Mouse (Mus musculus): ENCODE results near the gene Abcd2. TPM values are rescaled to one million over a fixed set of nuclear protein-coding genes. Genes with fewer than 3 reads are reported as not detected.

Abcd2 gene
- polyA plus RNA-seq, 1 experiment from 2014 or later = 25.3 TPM

DNA sequence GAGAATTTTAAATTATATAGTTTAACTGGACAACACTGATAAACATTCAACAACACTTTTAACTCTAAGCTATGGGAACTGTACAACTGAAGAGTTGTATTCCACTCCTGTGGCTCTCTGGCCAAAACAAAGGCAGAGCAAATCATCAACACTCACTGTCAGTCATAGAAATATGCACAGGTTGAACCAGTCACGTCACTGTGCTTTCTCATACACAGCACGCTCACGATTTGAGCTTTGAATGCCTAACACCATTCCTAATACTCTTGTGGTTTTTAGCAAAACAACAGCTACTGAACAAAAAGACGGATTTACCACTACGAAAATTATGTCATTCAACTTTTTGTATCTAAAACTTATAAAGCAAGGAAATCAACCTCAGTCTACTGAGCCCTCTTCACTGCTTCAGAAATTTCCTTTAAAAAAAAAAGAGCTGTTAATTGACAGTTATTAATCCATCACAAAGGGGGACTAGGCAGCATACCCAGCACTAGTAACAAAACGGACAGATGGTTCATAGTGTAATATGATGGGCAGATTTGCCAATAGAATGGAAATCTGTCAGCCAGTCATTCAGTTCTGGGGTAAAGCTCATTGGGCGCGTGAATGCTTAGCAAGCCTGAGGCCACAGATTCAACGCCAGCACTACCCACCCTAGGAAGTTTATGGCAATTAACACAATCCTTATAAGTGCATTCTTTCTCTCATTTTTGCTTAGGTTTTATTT lies 20.8 kb downstream of the Abcd2 start:
- DNase-seq (ENCODE audit: low spot score) (no peak), ATAC-seq (replicated peaks; ENCODE audit: low FRiP score) (peak; percentile 69)
- Histone ChIP-seq H3K4me3 (ENCODE audit: low read depth, low read length) (no peak overlapping the region), H3K9me3 (ENCODE audit: control insufficient read depth, low read length) (no peaks in the 10 kb centered on the region), H3K27ac (ENCODE audit: low read depth, low read length) (no peak overlapping the region), H3K36me3 (ENCODE audit: control insufficient read depth, insufficient read depth, low read length) (no peaks in the 10 kb centered on the region; the same call in 1 of the 2 replicates), H3K4me1 (replicated peaks; ENCODE audit: control insufficient read depth, insufficient read depth, low read length) (no peaks in the 10 kb centered on the region), H3K4me2 (ENCODE audit: low read depth, low read length, severe bottlenecking) (no peak overlapping the region), H3K9ac (ENCODE audit: low read length) (no peak overlapping the region), H3K27me3 (ENCODE audit: control insufficient read depth, insufficient read depth, low read length) (no peaks in the 10 kb centered on the region)
- WGBS = 72% methylated on average over 9 of the region's 9 CpGs

DNA sequence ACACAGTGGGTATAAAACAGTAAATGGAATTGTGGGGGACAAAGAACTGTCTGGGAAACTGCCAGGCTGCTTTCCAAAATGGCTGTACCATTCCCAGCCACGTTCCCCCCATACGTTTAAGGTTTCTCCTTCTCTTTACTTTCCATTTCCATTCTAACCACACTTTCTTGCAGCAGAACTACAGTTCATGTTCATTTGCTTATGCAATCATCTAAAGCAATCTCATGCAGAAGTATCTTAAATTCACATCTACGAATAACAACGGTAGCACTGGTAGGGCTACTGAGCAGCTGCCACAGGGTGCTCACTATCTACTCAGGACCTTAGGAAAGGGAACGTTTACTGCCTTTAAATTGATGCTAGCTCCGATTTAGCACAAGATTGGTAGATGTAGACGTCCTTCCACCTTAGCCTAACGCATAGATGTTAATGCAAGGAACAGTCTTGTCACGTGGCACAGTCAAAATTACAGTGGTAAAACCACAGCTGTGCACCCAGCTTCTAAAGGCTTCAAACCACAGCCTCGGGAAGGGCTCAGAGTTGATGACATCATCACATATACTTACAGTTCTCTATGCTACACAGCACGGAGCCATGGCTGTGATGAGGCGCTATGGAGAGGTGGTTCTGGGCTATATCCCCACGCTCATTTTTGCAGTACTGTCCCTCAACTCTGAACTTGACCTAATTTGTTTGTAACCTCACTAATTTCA lies 23.6 kb downstream of the Abcd2 start:
- DNase-seq (ENCODE audit: low spot score) = no peak
- no peaks in the 10 kb centered on the region; the same call in 1 of the 2 replicates for H3K36me3 ChIP-seq (ENCODE audit: control insufficient read depth, insufficient read depth, low read length)
- no peak overlapping the region for H3K4me3 ChIP-seq (ENCODE audit: low read depth, low read length)
- no peaks in the 10 kb centered on the region for H3K27me3 ChIP-seq (ENCODE audit: control insufficient read depth, insufficient read depth, low read length)
- no peaks in the 10 kb centered on the region for H3K4me1 ChIP-seq (replicated peaks; ENCODE audit: control insufficient read depth, insufficient read depth, low read length)
- H3K9ac ChIP-seq (ENCODE audit: low read length) = no peak overlapping the region
- H3K9me3 ChIP-seq (ENCODE audit: control insufficient read depth, low read length) = no peaks in the 10 kb centered on the region
- no peak overlapping the region for H3K4me2 ChIP-seq (ENCODE audit: low read depth, low read length, severe bottlenecking)
- H3K27ac ChIP-seq (ENCODE audit: low read depth, low read length) = no peak overlapping the region
- WGBS = 93% methylated on average over 13 of the region's 13 CpGs
- no peak for ATAC-seq (replicated peaks; ENCODE audit: low FRiP score)

DNA sequence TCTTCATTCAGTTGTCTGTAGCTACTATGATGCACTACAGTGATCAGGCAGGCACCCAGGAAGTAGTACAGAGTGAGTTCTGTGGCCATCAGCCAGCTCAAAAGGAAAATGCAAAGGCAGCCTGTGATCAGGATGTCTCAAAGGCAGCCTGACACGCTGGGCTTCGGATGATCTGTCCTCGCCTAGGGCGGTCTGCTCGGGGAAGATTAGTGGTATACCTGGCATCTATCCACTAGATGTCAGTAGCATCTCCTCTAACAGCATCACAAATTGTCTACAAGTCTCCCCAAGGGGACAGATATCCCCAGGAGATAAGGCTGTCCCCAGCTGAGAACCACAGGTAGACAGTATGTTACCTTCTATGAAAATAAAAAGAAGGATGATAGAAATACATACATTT lies 26.6 kb downstream of the Abcd2 start:
- no peak overlapping the region for H3K9ac ChIP-seq (ENCODE audit: low read length)
- H3K27me3 ChIP-seq (ENCODE audit: control insufficient read depth, insufficient read depth, low read length) = no peaks in the 10 kb centered on the region
- H3K4me1 ChIP-seq (replicated peaks; ENCODE audit: control insufficient read depth, insufficient read depth, low read length) = no peaks in the 10 kb centered on the region
- H3K9me3 ChIP-seq (ENCODE audit: control insufficient read depth, low read length) = no peaks in the 10 kb centered on the region
- DNase-seq (ENCODE audit: low spot score) (no peak), ATAC-seq (replicated peaks; ENCODE audit: low FRiP score) (peak; percentile 76)
- 5% methylated on average over 5 of the region's 5 CpGs for WGBS
- no peak overlapping the region for H3K4me2 ChIP-seq (ENCODE audit: low read depth, low read length, severe bottlenecking)
- no peaks in the 10 kb centered on the region; the same call in 1 of the 2 replicates for H3K36me3 ChIP-seq (ENCODE audit: control insufficient read depth, insufficient read depth, low read length)
- no peak overlapping the region for H3K27ac ChIP-seq (ENCODE audit: low read depth, low read length)
- no peak overlapping the region for H3K4me3 ChIP-seq (ENCODE audit: low read depth, low read length)

DNA sequence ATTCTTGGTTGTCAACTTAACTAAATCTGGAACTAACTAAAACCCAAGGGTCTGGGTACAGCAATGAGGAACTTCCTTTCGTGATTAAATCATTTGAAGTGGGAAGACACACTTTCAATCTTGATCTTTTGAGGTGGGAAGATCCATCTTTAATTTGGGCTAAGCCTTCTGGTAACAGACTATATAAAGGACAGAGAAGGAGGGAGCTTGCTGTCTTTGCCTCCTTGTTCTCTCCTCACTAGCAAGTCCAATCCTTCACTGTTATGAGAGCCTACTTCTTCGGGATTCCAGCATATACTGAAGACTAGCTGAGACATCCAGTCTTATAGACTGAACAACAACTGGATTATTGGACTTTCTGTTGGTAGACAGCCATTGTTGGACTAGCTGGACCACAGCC lies 28.1 kb downstream of the Abcd2 start:
- Histone ChIP-seq H3K9ac (ENCODE audit: low read length) (no peak overlapping the region), H3K36me3 (ENCODE audit: control insufficient read depth, insufficient read depth, low read length) (no peaks in the 10 kb centered on the region; the same call in 1 of the 2 replicates), H3K4me1 (replicated peaks; ENCODE audit: control insufficient read depth, insufficient read depth, low read length) (no peaks in the 10 kb centered on the region), H3K4me2 (ENCODE audit: low read depth, low read length, severe bottlenecking) (no peak overlapping the region), H3K27ac (ENCODE audit: low read depth, low read length) (no peak overlapping the region), H3K4me3 (ENCODE audit: low read depth, low read length) (no peak overlapping the region), H3K27me3 (ENCODE audit: control insufficient read depth, insufficient read depth, low read length) (no peaks in the 10 kb centered on the region), H3K9me3 (ENCODE audit: control insufficient read depth, low read length) (no peaks in the 10 kb centered on the region)
- DNase-seq (ENCODE audit: low spot score) = no peak
- WGBS = 93% methylated on average over 2 of the region's 2 CpGs
- no peak for ATAC-seq (replicated peaks; ENCODE audit: low FRiP score)

DNA sequence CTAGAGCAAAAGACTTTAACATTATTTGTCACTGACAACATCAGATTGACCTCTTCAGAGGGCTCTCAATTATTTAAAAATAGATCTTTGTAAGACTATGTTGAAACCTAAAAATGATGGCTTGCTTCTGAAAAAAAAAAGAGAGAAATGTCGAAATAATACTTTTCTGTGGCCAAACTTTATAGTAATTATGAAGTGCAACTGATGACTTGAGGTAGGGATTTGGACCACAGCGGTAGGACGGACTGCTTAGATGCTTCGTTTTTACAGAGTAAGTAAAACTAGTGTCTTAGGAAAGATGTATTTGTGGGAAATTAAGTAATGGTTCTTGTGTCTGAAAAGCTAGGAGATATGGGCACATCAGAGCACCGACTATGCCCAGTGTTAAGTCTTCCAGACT lies 30.4 kb downstream of the Abcd2 start:
- no peak overlapping the region for H3K9ac ChIP-seq (ENCODE audit: low read length)
- ATAC-seq (replicated peaks; ENCODE audit: low FRiP score) = no peak
- no peak overlapping the region for H3K27ac ChIP-seq (ENCODE audit: low read depth, low read length)
- no peaks in the 10 kb centered on the region for H3K9me3 ChIP-seq (ENCODE audit: control insufficient read depth, low read length)
- H3K27me3 ChIP-seq (ENCODE audit: control insufficient read depth, insufficient read depth, low read length) = no peaks in the 10 kb centered on the region
- H3K4me2 ChIP-seq (ENCODE audit: low read depth, low read length, severe bottlenecking) = no peak overlapping the region
- no peak overlapping the region for H3K4me3 ChIP-seq (ENCODE audit: low read depth, low read length)
- no peaks in the 10 kb centered on the region for H3K4me1 ChIP-seq (replicated peaks; ENCODE audit: control insufficient read depth, insufficient read depth, low read length)
- DNase-seq (ENCODE audit: low spot score) = no peak
- 88% methylated on average over 5 of the region's 5 CpGs for WGBS
- H3K36me3 ChIP-seq (ENCODE audit: control insufficient read depth, insufficient read depth, low read length) = no peaks in the 10 kb centered on the region; the same call in 1 of the 2 replicates

DNA sequence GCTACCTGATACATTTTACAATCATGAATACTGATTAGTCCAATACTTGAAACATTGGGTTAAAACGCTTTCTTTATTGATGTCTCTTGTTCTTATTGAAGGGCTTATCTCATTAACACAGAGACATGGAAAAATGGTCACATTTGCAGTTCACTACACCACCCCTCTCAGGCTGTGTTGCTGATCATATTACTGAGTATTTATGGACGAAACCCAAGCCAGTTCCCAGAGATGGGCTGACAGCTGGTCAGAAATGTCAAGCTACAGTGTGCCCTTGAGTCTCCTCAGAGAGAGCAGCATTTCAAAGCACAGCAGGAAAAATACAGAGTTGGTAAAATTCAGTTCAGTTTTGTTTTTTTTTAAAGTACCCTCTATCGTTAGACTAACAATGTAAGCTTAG lies 38.3 kb downstream of the Abcd2 start:
- no peaks in the 10 kb centered on the region for H3K27me3 ChIP-seq (ENCODE audit: control insufficient read depth, insufficient read depth, low read length)
- ATAC-seq (replicated peaks; ENCODE audit: low FRiP score) = no peak
- H3K9ac ChIP-seq (ENCODE audit: low read length) = no peak overlapping the region
- H3K4me1 ChIP-seq (replicated peaks; ENCODE audit: control insufficient read depth, insufficient read depth, low read length) = no peaks in the 10 kb centered on the region
- no peak overlapping the region for H3K27ac ChIP-seq (ENCODE audit: low read depth, low read length)
- no peak for DNase-seq (ENCODE audit: low spot score)
- H3K36me3 ChIP-seq (ENCODE audit: control insufficient read depth, insufficient read depth, low read length) = peaks cover 5% of the 10 kb centered on the region
- 84% methylated on average over 3 of the region's 3 CpGs for WGBS
- H3K4me2 ChIP-seq (ENCODE audit: low read depth, low read length, severe bottlenecking) = no peak overlapping the region
- no peaks in the 10 kb centered on the region; the same call in 1 of the 2 replicates for H3K9me3 ChIP-seq (ENCODE audit: control insufficient read depth, low read length)
- no peak overlapping the region for H3K4me3 ChIP-seq (ENCODE audit: low read depth, low read length)

DNA sequence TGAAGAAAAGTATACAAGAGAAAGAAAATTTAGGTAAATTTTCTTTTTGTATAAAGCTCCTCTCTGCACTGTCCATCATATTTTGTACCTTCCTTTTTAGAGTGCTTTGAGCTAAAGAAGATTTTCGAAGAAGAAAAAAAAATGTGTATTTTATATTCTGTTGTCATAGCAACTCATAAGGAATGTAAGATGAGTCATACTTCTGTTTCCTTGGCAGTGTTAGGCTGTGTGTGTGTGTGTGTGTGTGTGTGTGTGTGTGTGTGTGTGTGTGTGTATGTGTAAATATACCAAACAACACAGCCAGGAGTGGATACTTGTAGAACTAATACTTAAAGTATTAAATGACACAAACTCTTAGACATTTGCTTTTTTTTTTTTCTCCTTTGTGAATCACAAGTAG lies 39.0 kb downstream of the Abcd2 start:
- Histone ChIP-seq H3K27me3 (ENCODE audit: control insufficient read depth, insufficient read depth, low read length) (no peaks in the 10 kb centered on the region), H3K4me1 (replicated peaks; ENCODE audit: control insufficient read depth, insufficient read depth, low read length) (no peaks in the 10 kb centered on the region), H3K4me2 (ENCODE audit: low read depth, low read length, severe bottlenecking) (no peak overlapping the region), H3K36me3 (ENCODE audit: control insufficient read depth, insufficient read depth, low read length) (peaks cover 6% of the 10 kb centered on the region), H3K27ac (ENCODE audit: low read depth, low read length) (no peak overlapping the region), H3K9me3 (ENCODE audit: control insufficient read depth, low read length) (no peaks in the 10 kb centered on the region; the same call in 1 of the 2 replicates), H3K4me3 (ENCODE audit: low read depth, low read length) (no peak overlapping the region), H3K9ac (ENCODE audit: low read length) (no peak overlapping the region)
- ATAC-seq (replicated peaks; ENCODE audit: low FRiP score) = no peak
- no peak for DNase-seq (ENCODE audit: low spot score)
- 83% methylated on average over 1 of the region's 1 CpGs for WGBS

DNA sequence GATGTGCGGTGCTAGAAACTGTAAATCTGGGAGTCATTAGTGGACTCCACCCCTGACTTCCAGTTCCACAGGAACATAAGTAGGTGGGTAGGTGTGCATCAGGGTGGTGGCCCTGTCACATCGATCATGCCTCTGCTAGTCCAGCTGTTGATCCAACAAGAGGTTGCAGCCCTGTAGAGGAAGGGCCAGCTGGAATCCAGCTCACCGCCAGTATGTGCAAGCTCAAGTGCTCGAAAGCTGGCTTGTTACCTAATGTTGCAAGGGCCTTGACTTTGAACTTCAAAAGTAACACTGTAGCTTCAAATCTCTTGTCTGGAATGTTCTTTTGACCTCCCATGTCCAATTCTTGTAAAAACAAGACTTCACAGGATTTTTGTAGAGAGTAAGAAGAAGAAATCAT lies 67.0 kb downstream of the Abcd2 start:
- Histone ChIP-seq H3K9ac (ENCODE audit: low read length) (no peak overlapping the region), H3K4me1 (replicated peaks; ENCODE audit: control insufficient read depth, insufficient read depth, low read length) (no peaks in the 10 kb centered on the region), H3K27me3 (ENCODE audit: control insufficient read depth, insufficient read depth, low read length) (no peaks in the 10 kb centered on the region), H3K9me3 (ENCODE audit: control insufficient read depth, low read length) (no peaks in the 10 kb centered on the region), H3K4me2 (ENCODE audit: low read depth, low read length, severe bottlenecking) (no peak overlapping the region), H3K27ac (ENCODE audit: low read depth, low read length) (no peak overlapping the region), H3K36me3 (ENCODE audit: control insufficient read depth, insufficient read depth, low read length) (no peaks in the 10 kb centered on the region), H3K4me3 (ENCODE audit: low read depth, low read length) (no peak overlapping the region)
- ATAC-seq (replicated peaks; ENCODE audit: low FRiP score) = no peak
- no peak for DNase-seq (ENCODE audit: low spot score)
- 93% methylated on average over 4 of the region's 4 CpGs for WGBS
